Comparison of ENCODE assay signal across 14 mouse cellular contexts in the genomic region with DNA sequence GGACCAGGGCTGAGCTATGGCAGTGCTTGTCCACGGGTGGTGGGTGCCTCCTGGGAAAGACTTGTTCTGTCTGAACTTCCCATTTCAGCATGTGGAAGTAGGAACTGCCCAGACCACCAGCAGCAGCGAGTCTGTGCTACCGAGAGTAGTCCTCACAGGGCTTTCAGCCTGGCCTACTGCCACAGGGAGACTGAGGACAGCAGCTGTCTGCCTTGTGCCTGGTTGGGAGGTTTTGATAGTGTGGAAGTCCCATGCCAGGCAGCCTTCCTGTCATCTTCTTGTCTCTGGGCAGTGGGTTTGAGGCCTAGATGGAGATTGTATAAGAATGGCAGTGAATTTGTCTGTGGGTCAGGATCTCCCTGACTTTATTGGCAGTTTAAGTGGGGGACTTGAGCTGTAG.
"Had no signal": no experiment of that assay in that cellular context is flagged by ENCODE, and none has a peak within 500 bp of the region (broad histone marks: within the 10 kb centered on the region; RNA-seq: fewer than 3 reads in every experiment).

No protein-coding gene starts in this region.

- ATAC-seq: midbrain, embryonic 16.5 days had no signal

- DNase-seq: lung, adult 18-20 months; lung, embryonic 14.5 days; lung, postnatal 10 days; lung, postnatal 4 days; midbrain, embryonic 14.5 days; right cerebral cortex, postnatal 14 days; thymus, adult 2 months; thymus, postnatal 25 days; thymus, postnatal 4 days had no signal

- H3K9ac ChIP-seq: lung, embryonic 14.5 days; neural tube, embryonic 12.5 days; stomach, embryonic 15.5 days had no signal

- H3K9me3 ChIP-seq: neural tube, embryonic 12.5 days; stomach, embryonic 15.5 days had no signal

- H3K4me3 ChIP-seq: neural tube, embryonic 12.5 days; stomach, embryonic 15.5 days had no signal

- H3K4me2 ChIP-seq: lung, embryonic 14.5 days; midbrain, embryonic 11.5 days; neural tube, embryonic 12.5 days; stomach, embryonic 15.5 days had no signal

- H3K27me3 ChIP-seq: neural tube, embryonic 12.5 days; stomach, embryonic 15.5 days had no signal

- H3K27ac ChIP-seq: neural tube, embryonic 12.5 days; stomach, embryonic 15.5 days; stomach, postnatal 0 days had no signal
